12 mouse cellular contexts compared by ENCODE assay signal in genomic region chr8:114675151-114675550, GRCm38 (mm10).
DNase-seq lines count a peak whose midpoint lies in the region; ATAC-seq lines count a peak whose summit lies in the region.
"Had no signal": no experiment of that assay in that cellular context is flagged by ENCODE, and none has a peak within 500 bp of the region (broad histone marks: within the 10 kb centered on the region; RNA-seq: fewer than 3 reads in every experiment).

No protein-coding gene starts in this region.

- H3K27ac ChIP-seq in hindbrain, embryonic 16.5 days (ENCODE audit: low read depth, low read length) = no peak overlapping the region
- no peak overlapping the region for H3K27ac ChIP-seq in hindbrain, embryonic 12.5 days
- H3K27ac ChIP-seq in midbrain, embryonic 10.5 days (replicated peaks) = no peak overlapping the region
- H3K27ac ChIP-seq: kidney, postnatal 0 days; limb, embryonic 13.5 days; neural tube, embryonic 13.5 days had no signal

- no peak overlapping the region for H3K4me2 ChIP-seq in hindbrain, embryonic 16.5 days (ENCODE audit: low read length)
- H3K4me2 ChIP-seq in hindbrain, embryonic 12.5 days (replicated peaks) = no peak overlapping the region
- H3K4me2 ChIP-seq: limb, embryonic 13.5 days; lung, embryonic 14.5 days; neural tube, embryonic 13.5 days had no signal

- 72% methylated on average over 7 of the region's 7 CpGs for WGBS in hindbrain, embryonic 16.5 days
- 85% methylated on average over 7 of the region's 7 CpGs for WGBS in hindbrain, embryonic 12.5 days
- 88% methylated on average over 7 of the region's 7 CpGs for WGBS in midbrain, embryonic 10.5 days

- H3K4me1 ChIP-seq in hindbrain, embryonic 16.5 days (ENCODE audit: control insufficient read depth, insufficient read depth, low read depth, low read length) = no peaks in the 10 kb centered on the region
- peaks cover 5% of the 10 kb centered on the region; the same call in 1 of the 2 replicates for H3K4me1 ChIP-seq in hindbrain, embryonic 12.5 days
- H3K4me1 ChIP-seq in midbrain, embryonic 10.5 days = peaks cover 5% of the 10 kb centered on the region; the same call in 1 of the 2 replicates

- no peaks in the 10 kb centered on the region for H3K36me3 ChIP-seq in hindbrain, embryonic 16.5 days (ENCODE audit: control insufficient read depth, insufficient read depth, low read length)
- no peaks in the 10 kb centered on the region for H3K36me3 ChIP-seq in hindbrain, embryonic 12.5 days
- H3K36me3 ChIP-seq in midbrain, embryonic 10.5 days = no peaks in the 10 kb centered on the region
- H3K36me3 ChIP-seq: limb, embryonic 13.5 days; neural tube, embryonic 13.5 days had no signal

- H3K9me3 ChIP-seq in hindbrain, embryonic 16.5 days (ENCODE audit: control insufficient read depth, low read length) = no peaks in the 10 kb centered on the region
- no peaks in the 10 kb centered on the region for H3K9me3 ChIP-seq in hindbrain, embryonic 12.5 days (replicated peaks)
- no peaks in the 10 kb centered on the region for H3K9me3 ChIP-seq in midbrain, embryonic 10.5 days (replicated peaks)
- H3K9me3 ChIP-seq: limb, embryonic 13.5 days; neural tube, embryonic 13.5 days had no signal

- intact Hi-C loops in left cerebral cortex, postnatal 36 days (cut with DNase I) = no loop called here

- peak; percentile 98 for DNase-seq in brain, adult 2 months (ENCODE audit: low read depth, low spot score)
- peak; percentile 86 for DNase-seq in cerebellum, adult 8-10 months
- peak; percentile 23 to 27 for DNase-seq in left cerebral cortex, postnatal 36 days (ENCODE audit: low spot score in 2 of 2)
- DNase-seq in midbrain, embryonic 10.5 days (ENCODE audit: low spot score) = no peak
- no peak for DNase-seq in thymus, postnatal 36 days
- no peak for DNase-seq in liver
- DNase-seq: lung, embryonic 14.5 days had no signal

- ATAC-seq in hindbrain, embryonic 16.5 days = peak; percentile 54; the same call in 1 of the 2 replicates
- no peak for ATAC-seq in hindbrain, embryonic 12.5 days (ENCODE audit: low FRiP score)

- H3K4me3 ChIP-seq in hindbrain, embryonic 16.5 days (ENCODE audit: low read length) = no peak overlapping the region
- H3K4me3 ChIP-seq in hindbrain, embryonic 12.5 days = no peak overlapping the region
- H3K4me3 ChIP-seq in midbrain, embryonic 10.5 days = no peak overlapping the region
- H3K4me3 ChIP-seq: limb, embryonic 13.5 days; neural tube, embryonic 13.5 days had no signal

- no peak overlapping the region for H3K9ac ChIP-seq in hindbrain, embryonic 16.5 days (ENCODE audit: low read depth, low read length)
- no peak overlapping the region for H3K9ac ChIP-seq in hindbrain, embryonic 12.5 days
- H3K9ac ChIP-seq: limb, embryonic 13.5 days; lung, embryonic 14.5 days; neural tube, embryonic 13.5 days had no signal

- H3K27me3 ChIP-seq in hindbrain, embryonic 16.5 days (replicated peaks; ENCODE audit: control insufficient read depth, insufficient read depth, low read length) = no peaks in the 10 kb centered on the region; the same call in 1 of the 2 replicates
- no peaks in the 10 kb centered on the region for H3K27me3 ChIP-seq in hindbrain, embryonic 12.5 days
- no peaks in the 10 kb centered on the region for H3K27me3 ChIP-seq in midbrain, embryonic 10.5 days (ENCODE audit: low read depth, poor library complexity, severe bottlenecking)
- H3K27me3 ChIP-seq: limb, embryonic 13.5 days; neural tube, embryonic 13.5 days had no signal

Comparison
In these comparisons a context has a peak if more than half of its experiments do, and no peak if none do; other contexts are left out.
1. DNase-seq: peak in brain, adult 2 months (single experiment), cerebellum, adult 8-10 months (single experiment) and left cerebral cortex, postnatal 36 days (2 of 2); none in midbrain, embryonic 10.5 days (single experiment), thymus, postnatal 36 days (0 of 2) and liver (single experiment).